Mouse (Mus musculus) stomach, postnatal 0 days (tissue): ENCODE data around the gene Gnai2.

ENCODE experiments used
- CTCF ChIP-seq: IDR thresholded peaks from 2 replicates; pipeline ENCODE4 v1.5.1; 2016; ENCODE audit warnings: antibody characterized with exemption, low read depth, mild to moderate bottlenecking, moderate library complexity
- EP300 ChIP-seq: optimal IDR thresholded peaks from 2 replicates; pipeline ENCODE3; 2016; ENCODE audit warnings: antibody characterized with exemption

DNA sequence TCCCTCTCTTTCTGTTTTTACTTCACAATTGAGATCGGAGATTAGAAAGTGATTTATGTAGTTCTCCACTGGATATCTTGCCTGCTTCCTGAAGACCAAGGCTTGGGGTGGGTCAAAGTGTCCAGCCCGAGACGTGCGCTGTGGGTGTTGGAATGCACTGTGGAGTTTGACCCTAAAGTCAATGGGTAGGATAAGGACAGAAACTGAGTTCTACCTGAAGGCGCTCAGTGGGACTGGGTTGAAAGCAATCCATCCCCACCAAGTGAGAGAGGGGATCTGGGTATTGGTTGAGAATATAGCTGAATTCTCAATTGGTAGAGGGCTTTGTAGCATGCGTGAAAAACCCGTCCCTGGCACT is 10.0 kb upstream of the Gnai2 start:
- TF ChIP-seq EP300 (no peak), CTCF (no peak)
